Mouse (Mus musculus) embryo, embryonic 11.5 days (tissue): ENCODE results near the gene Gm3259.
"Not testable (repeated sequence)": the region's sequence is repeated elsewhere in the genome, so short reads cannot be mapped to it uniquely, and the experiment has no call there.

Experiments used
- DNase-seq: peaks from one replicate; pipeline ENCODE4 v3.0.0-alpha.2; 2012; ENCODE audit warnings: low read depth, low spot score

The Gm3259 gene

GRCm38 (mm10) chr5:95305611-95306010, at the start of gene Gm3259:
Gene Gm3259, plus strand, starts transcription at chr5:95305911.
- not testable (repeated sequence) for DNase-seq

- not testable (repeated sequence) for DNase-seq
These were observed 33.0 kb upstream of the Gm3259 start, which contains the start of gene Gm10424 for GRCm38 (mm10) chr5:95272668-95273067. Gene Gm10424, minus strand, starts transcription at chr5:95272768.
